Comparison of ENCODE assay signal across 22 mouse cellular contexts in the genomic region with DNA sequence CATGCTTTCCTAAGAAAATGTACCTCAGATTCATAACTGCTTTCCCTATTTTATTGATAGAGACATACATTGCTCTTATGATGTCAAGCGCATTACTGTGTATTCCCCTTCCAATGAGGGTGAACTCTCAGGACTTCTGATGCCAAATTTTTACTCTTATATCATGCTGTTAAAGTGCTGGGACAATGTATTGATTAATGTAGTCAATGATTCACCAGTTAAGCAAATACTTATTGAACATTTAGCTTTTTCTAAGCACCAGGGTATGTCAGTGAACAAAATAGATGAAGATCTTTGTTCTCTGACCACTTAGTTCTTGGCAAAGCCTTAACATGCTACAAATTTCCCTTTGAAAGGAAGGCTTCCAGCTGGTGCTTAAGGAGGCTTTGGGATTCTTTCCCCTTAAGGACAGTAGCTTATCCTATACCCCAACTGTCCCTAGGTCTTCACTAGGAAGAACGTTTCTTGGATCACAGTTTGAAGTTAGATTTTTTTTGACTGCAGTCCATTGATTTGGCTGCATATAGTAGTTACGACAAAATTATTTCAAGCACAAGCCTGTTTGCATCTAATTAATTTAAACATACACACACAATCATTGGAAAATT.
A peak's percentile ranks its signal among the peaks of the same experiment; 100 is the strongest.
DNase-seq lines count a peak whose midpoint lies in the region; ATAC-seq and TF ChIP-seq lines count a peak whose summit lies in the region.
"Had no signal": no experiment of that assay in that cellular context is flagged by ENCODE, and none has a peak within 500 bp of the region (broad histone marks: within the 10 kb centered on the region; RNA-seq: fewer than 3 reads in every experiment).

No protein-coding gene starts in this region.

- H3K36me3 ChIP-seq in liver, adult 2 months (ENCODE audit: control insufficient read depth, insufficient read depth, low read length): no peaks in the 10 kb centered on the region
- no peaks in the 10 kb centered on the region for H3K36me3 ChIP-seq in liver, embryonic 12.5 days
- no peaks in the 10 kb centered on the region for H3K36me3 ChIP-seq in lung, embryonic 15.5 days
- H3K36me3 ChIP-seq in liver, embryonic 16.5 days (ENCODE audit: control insufficient read depth, insufficient read depth): no peaks in the 10 kb centered on the region
- H3K36me3 ChIP-seq: G1E; hindbrain, embryonic 12.5 days; hindbrain, embryonic 15.5 days had no signal

- no peaks in the 10 kb centered on the region for H3K79me2 ChIP-seq in liver, adult 2 months (ENCODE audit: control insufficient read depth, insufficient read depth, low read length)

- no peak for ATAC-seq in liver, embryonic 12.5 days
- ATAC-seq in lung, embryonic 15.5 days (ENCODE audit: borderline replicate concordance, extremely low read depth, low FRiP score, low TSS enrichment): peak; percentile 78; the same call in 1 of the 2 replicates
- peak; percentile 64 for ATAC-seq in liver, embryonic 16.5 days (ENCODE audit: low read depth)
- no peak for ATAC-seq in erythroblast, adult 5-6 weeks (replicated peaks; ENCODE audit: low FRiP score, poor library complexity, severe bottlenecking)
- ATAC-seq: forebrain, embryonic 14.5 days; forebrain, postnatal 0 days; Patski had no signal

- TF ChIP-seq CTCF in liver, adult 2 months (IDR thresholded peaks at IDR 0.05; ENCODE audit: low read depth, low read length): no peak

- no peak for TF ChIP-seq POLR2A in liver, adult 2 months (IDR thresholded peaks at IDR 0.05; ENCODE audit: extremely low read depth, insufficient read depth, low read length)

- no peak overlapping the region for H3K4me2 ChIP-seq in liver, embryonic 12.5 days
- H3K4me2 ChIP-seq in lung, embryonic 15.5 days: no peak overlapping the region
- H3K4me2 ChIP-seq in liver, embryonic 16.5 days (ENCODE audit: low read depth, low read length): 0 out of 2 replicates have a peak overlapping the region, but pooled peaks have one; percentile 9
- H3K4me2 ChIP-seq: heart, embryonic 11.5 days; hindbrain, embryonic 12.5 days; hindbrain, embryonic 15.5 days had no signal

- H3K27me3 ChIP-seq in liver, adult 2 months (ENCODE audit: control insufficient read depth, insufficient read depth, low read length): no peaks in the 10 kb centered on the region
- H3K27me3 ChIP-seq in liver, embryonic 12.5 days (replicated peaks): no peaks in the 10 kb centered on the region
- H3K27me3 ChIP-seq in lung, embryonic 15.5 days: no peaks in the 10 kb centered on the region
- H3K27me3 ChIP-seq in liver, embryonic 16.5 days (ENCODE audit: control insufficient read depth, insufficient read depth, low read depth, low read length): no peaks in the 10 kb centered on the region
- H3K27me3 ChIP-seq: CH12.LX; hindbrain, embryonic 12.5 days; hindbrain, embryonic 15.5 days; Patski had no signal

- no peaks in the 10 kb centered on the region for H3K9me3 ChIP-seq in liver, embryonic 12.5 days (replicated peaks)
- no peaks in the 10 kb centered on the region for H3K9me3 ChIP-seq in lung, embryonic 15.5 days
- no peaks in the 10 kb centered on the region for H3K9me3 ChIP-seq in liver, embryonic 16.5 days (replicated peaks; ENCODE audit: control insufficient read depth, low read length)
- H3K9me3 ChIP-seq: hindbrain, embryonic 12.5 days; hindbrain, embryonic 15.5 days had no signal

- no peak overlapping the region for H3K9ac ChIP-seq in liver, adult 2 months (ENCODE audit: low read depth, low read length)
- H3K9ac ChIP-seq in liver, embryonic 12.5 days: no peak overlapping the region
- no peak overlapping the region for H3K9ac ChIP-seq in lung, embryonic 15.5 days
- no peak overlapping the region for H3K9ac ChIP-seq in liver, embryonic 16.5 days (ENCODE audit: low read depth, low read length)
- H3K9ac ChIP-seq: forebrain, postnatal 0 days; hindbrain, embryonic 12.5 days; hindbrain, embryonic 15.5 days had no signal

- no peak overlapping the region for H3K27ac ChIP-seq in liver, adult 2 months (replicated peaks; ENCODE audit: insufficient read depth, low read depth, low read length)
- H3K27ac ChIP-seq in liver, embryonic 12.5 days: no peak overlapping the region
- no peak overlapping the region for H3K27ac ChIP-seq in lung, embryonic 15.5 days
- H3K27ac ChIP-seq in liver, embryonic 16.5 days (ENCODE audit: low read length): no peak overlapping the region
- H3K27ac ChIP-seq: gastrocnemius, adult 2 months; hindbrain, embryonic 12.5 days; hindbrain, embryonic 15.5 days had no signal

- no peak overlapping the region for H3K4me3 ChIP-seq in liver, adult 2 months (ENCODE audit: insufficient read depth, low read depth, low read length)
- H3K4me3 ChIP-seq in liver, embryonic 12.5 days: no peak overlapping the region
- H3K4me3 ChIP-seq in lung, embryonic 15.5 days: no peak overlapping the region
- H3K4me3 ChIP-seq in liver, embryonic 16.5 days (ENCODE audit: low read depth, low read length): no peak overlapping the region
- H3K4me3 ChIP-seq: gastrocnemius, adult 2 months; hindbrain, embryonic 12.5 days; hindbrain, embryonic 15.5 days had no signal

- DNase-seq in liver, adult 2 months (ENCODE audit: extremely low read depth, low read depth, low spot score): peak; percentile 85
- DNase-seq in lung, postnatal 36 days: no peak
- DNase-seq: adrenal gland, postnatal 10 days; adrenal gland, postnatal 36 days; B cell, adult 2 months; cerebellum, adult 18-20 months; cerebellum, adult 9-10 months; cerebellum, postnatal 14 days; forebrain, postnatal 0 days; gastrocnemius, adult 2 months; gastrocnemius, postnatal 14 days had no signal

- peaks cover 1% of the 10 kb centered on the region; the same call in 1 of the 2 replicates for H3K4me1 ChIP-seq in liver, adult 2 months (ENCODE audit: control insufficient read depth, insufficient read depth, low read length)
- H3K4me1 ChIP-seq in liver, embryonic 12.5 days: no peaks in the 10 kb centered on the region
- no peaks in the 10 kb centered on the region for H3K4me1 ChIP-seq in lung, embryonic 15.5 days
- H3K4me1 ChIP-seq in liver, embryonic 16.5 days (ENCODE audit: control insufficient read depth, low read depth, low read length): no peaks in the 10 kb centered on the region
- H3K4me1 ChIP-seq: hindbrain, embryonic 12.5 days; hindbrain, embryonic 15.5 days had no signal

- 14% methylated on average over 3 of the region's 3 CpGs for WGBS in liver, adult 2 months
- WGBS in liver, embryonic 12.5 days (ENCODE audit: insufficient replicate concordance): 52% methylated on average over 3 of the region's 3 CpGs
- 59% methylated on average over 3 of the region's 3 CpGs for WGBS in lung, embryonic 15.5 days
- WGBS in liver, embryonic 16.5 days (ENCODE audit: insufficient replicate concordance): 49% methylated on average over 3 of the region's 3 CpGs

Comparison
In these comparisons a context has a peak if more than half of its experiments do, and no peak if none do; other contexts are left out.
1. ATAC-seq: peak in lung, embryonic 15.5 days (single experiment) and liver, embryonic 16.5 days (single experiment); none in liver, embryonic 12.5 days (single experiment) and erythroblast, adult 5-6 weeks (single experiment).